Mouse (Mus musculus): ENCODE data around the gene Phlpp1. TPM values are rescaled to one million over a fixed set of nuclear protein-coding genes. Genes with fewer than 3 reads are reported as not detected.

The Phlpp1 gene
- total and polyA plus RNA-seq, 3 experiments: 14.8 to 38.4 (median 20.9) TPM

DNA sequence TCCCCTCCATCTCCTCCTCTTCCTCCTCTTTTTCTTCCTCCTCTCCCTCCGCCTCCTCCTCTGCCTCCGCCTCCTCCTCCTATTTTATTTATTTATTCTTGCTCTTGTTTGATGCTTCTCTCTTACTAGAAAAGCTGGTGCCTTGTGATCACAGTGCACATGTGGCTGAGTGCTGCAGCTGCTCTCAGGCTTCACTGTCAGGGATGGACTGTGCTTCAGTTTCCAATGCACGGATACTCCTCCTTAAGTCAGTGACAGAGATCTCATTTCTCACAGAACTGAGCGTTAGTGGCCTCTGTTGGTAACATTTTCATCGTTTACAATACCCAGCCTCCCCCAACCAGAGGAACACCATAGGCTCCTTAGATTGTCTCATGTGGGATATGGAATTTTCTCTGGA lies 215.0 kb downstream of the Phlpp1 start:
- TF ChIP-seq MYC (IDR thresholded peaks at IDR 0.05; ENCODE audit: low read depth, low read length): no peak
- TF ChIP-seq BHLHE40 (IDR thresholded peaks at IDR 0.05; ENCODE audit: low read depth, low read length): no peak
- TF ChIP-seq ZNF384 (IDR thresholded peaks at IDR 0.05; ENCODE audit: low read depth, low read length): no peak
- TF ChIP-seq SIN3A (IDR thresholded peaks at IDR 0.05; ENCODE audit: low read length): no peak
- no peak for TF ChIP-seq IRF4 (IDR thresholded peaks at IDR 0.05; ENCODE audit: low read depth, low read length)
- no peak for TF ChIP-seq MXI1 (IDR thresholded peaks at IDR 0.05; ENCODE audit: low read depth, low read length)
- no peak for TF ChIP-seq MAFK (IDR thresholded peaks at IDR 0.05; ENCODE audit: insufficient replicate concordance, low read length)
- TF ChIP-seq NELFE (IDR thresholded peaks at IDR 0.05; ENCODE audit: low read depth, low read length): no peak
- no peak for TF ChIP-seq SMC3 (IDR thresholded peaks at IDR 0.05; ENCODE audit: low read depth, low read length)
- no peak for TF ChIP-seq USF1 (IDR thresholded peaks at IDR 0.05; ENCODE audit: low read depth, low read length)
- TF ChIP-seq MEF2A (IDR thresholded peaks at IDR 0.05; ENCODE audit: borderline replicate concordance, low read depth, low read length): no peak
- no peak for TF ChIP-seq GABPA (IDR thresholded peaks at IDR 0.05; ENCODE audit: insufficient replicate concordance, low read depth, low read length)
- TF ChIP-seq CHD2 (IDR thresholded peaks at IDR 0.05; ENCODE audit: low read length): no peak
- TF ChIP-seq TCF12 (IDR thresholded peaks at IDR 0.05; ENCODE audit: low read depth, low read length): no peak
- no peak for TF ChIP-seq TBP (conservative IDR thresholded peaks at IDR 0.05; ENCODE audit: low read depth, low read length)
- TF ChIP-seq E2F4 (IDR thresholded peaks at IDR 0.05; ENCODE audit: insufficient replicate concordance, low read depth, low read length): no peak
- no peak for TF ChIP-seq PAX5 (IDR thresholded peaks at IDR 0.05; ENCODE audit: low read length)
- no peak for TF ChIP-seq RAD21 (IDR thresholded peaks at IDR 0.05; ENCODE audit: low read depth, low read length)
- no peak for TF ChIP-seq ZMIZ1 (IDR thresholded peaks at IDR 0.05; ENCODE audit: low read depth, low read length)
- Histone ChIP-seq H3K4me3 (replicated peaks in 1 of 3; ENCODE audit: low read depth in 2 of 3, low read length in 2 of 3, poor library complexity in 1 of 3) (no peak overlapping the region), H3K27ac (ENCODE audit: insufficient read depth, low read depth) (no peak overlapping the region), H3K9me3 (replicated peaks; ENCODE audit: low read length) (no peaks in the 10 kb centered on the region), H3K27me3 (replicated peaks) (no peaks in the 10 kb centered on the region), H3K4me2 (ENCODE audit: insufficient read depth, low read depth, poor library complexity, severe bottlenecking) (no peak overlapping the region), H3K4me1 (ENCODE audit: control insufficient read depth in 1 of 2, insufficient read depth in 2 of 2) (peaks cover 0 to 19% of the 10 kb centered on the region in 2 experiments; a peak in 2 of 4 replicates), H3K79me2 (replicated peaks; ENCODE audit: control insufficient read depth, extremely low read depth, insufficient read depth, poor library complexity, severe bottlenecking) (no peaks in the 10 kb centered on the region), H3K9ac (ENCODE audit: insufficient read depth, low read depth) (no peak overlapping the region), H3K36me3 (replicated peaks in 1 of 2; ENCODE audit: control insufficient read depth in 1 of 2, insufficient read depth in 1 of 2, low read length in 1 of 2) (peaks cover 21 to 82% of the 10 kb centered on the region in 2 experiments)
- dilution Hi-C loops (cut with MboI; ENCODE audit: extremely low pct_ligation_motif_present, extremely low pct_unique_long_range_greater_than_20kb, low sequenced_read_pairs): no loop called here
- no peak for DNase-seq (ENCODE audit: extremely low read depth)
- in situ Hi-C loops (cut with MboI; ENCODE audit: low pct_ligation_motif_present, low pct_unique_long_range_greater_than_20kb, low sequenced_read_pairs): no loop called here

DNA sequence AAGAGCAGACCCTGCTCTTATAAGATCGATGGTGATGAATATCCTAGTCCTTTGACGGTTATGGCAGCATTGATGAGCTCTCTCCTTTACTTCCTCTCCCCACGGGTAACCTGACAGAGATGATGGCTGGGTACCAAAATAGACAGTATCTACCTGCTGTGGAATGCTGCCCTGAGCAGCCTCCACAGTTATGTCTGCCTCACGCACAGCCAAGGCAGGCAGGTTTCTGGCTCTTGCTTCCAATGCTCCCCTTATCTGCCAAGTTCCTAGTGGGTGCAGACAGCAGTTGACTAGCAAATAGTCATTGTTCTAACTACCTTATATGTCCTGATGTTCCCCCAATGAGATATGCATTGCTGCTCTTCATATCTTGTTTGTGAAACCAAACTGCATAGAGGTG lies 215.7 kb downstream of the Phlpp1 start:
- no peak overlapping the region for H3K4me2 ChIP-seq (ENCODE audit: insufficient read depth, low read depth, poor library complexity, severe bottlenecking)
- H3K4me1 ChIP-seq (ENCODE audit: control insufficient read depth in 1 of 2, insufficient read depth in 2 of 2): peaks cover 0 to 19% of the 10 kb centered on the region in 2 experiments; a peak in 2 of 4 replicates
- H3K27me3 ChIP-seq (replicated peaks): no peaks in the 10 kb centered on the region
- no peaks in the 10 kb centered on the region for H3K79me2 ChIP-seq (replicated peaks; ENCODE audit: control insufficient read depth, extremely low read depth, insufficient read depth, poor library complexity, severe bottlenecking)
- no peaks in the 10 kb centered on the region for H3K9me3 ChIP-seq (replicated peaks; ENCODE audit: low read length)
- peaks cover 27 to 83% of the 10 kb centered on the region in 2 experiments for H3K36me3 ChIP-seq (replicated peaks in 1 of 2; ENCODE audit: control insufficient read depth in 1 of 2, insufficient read depth in 1 of 2, low read length in 1 of 2)
- DNase-seq (ENCODE audit: extremely low read depth): no peak
- in situ Hi-C loops (cut with MboI; ENCODE audit: low pct_ligation_motif_present, low pct_unique_long_range_greater_than_20kb, low sequenced_read_pairs): no loop called here
- H3K9ac ChIP-seq (ENCODE audit: insufficient read depth, low read depth): no peak overlapping the region
- TF ChIP-seq UBTF (IDR thresholded peaks at IDR 0.05; ENCODE audit: low read depth, low read length) (no peak), CHD2 (IDR thresholded peaks at IDR 0.05; ENCODE audit: low read length) (no peak), MXI1 (IDR thresholded peaks at IDR 0.05; ENCODE audit: low read depth, low read length) (no peak), SIN3A (IDR thresholded peaks at IDR 0.05; ENCODE audit: low read length) (no peak), IRF4 (IDR thresholded peaks at IDR 0.05; ENCODE audit: low read depth, low read length) (no peak), TCF12 (IDR thresholded peaks at IDR 0.05; ENCODE audit: low read depth, low read length) (no peak), NRF1 (IDR thresholded peaks at IDR 0.05; ENCODE audit: low read depth, low read length) (no peak), GABPA (IDR thresholded peaks at IDR 0.05; ENCODE audit: insufficient replicate concordance, low read depth, low read length) (no peak), HCFC1 (IDR thresholded peaks at IDR 0.05; ENCODE audit: low read depth, low read length) (no peak), NELFE (IDR thresholded peaks at IDR 0.05; ENCODE audit: low read depth, low read length) (no peak)
- H3K27ac ChIP-seq (ENCODE audit: insufficient read depth, low read depth): no peak overlapping the region
- H3K4me3 ChIP-seq (replicated peaks in 1 of 3; ENCODE audit: low read depth in 2 of 3, low read length in 2 of 3, poor library complexity in 1 of 3): no peak overlapping the region
- dilution Hi-C loops (cut with MboI; ENCODE audit: extremely low pct_ligation_motif_present, extremely low pct_unique_long_range_greater_than_20kb, low sequenced_read_pairs): no loop called here

All from CH12.LX (cell line).